Mouse (Mus musculus) limb, embryonic 15.5 days (tissue): ENCODE measurements at regions not wholly inside any gene's neighbourhood (a gene's known extent, or its start where the extent isn't known, plus 50 kb on each side); places are given as distances from the start of the nearest gene placed in this dataset.
"Not testable (repeated sequence)": the region's sequence is repeated elsewhere in the genome, so short reads cannot be mapped to it uniquely, and the experiment has no call there.

ENCODE experiments used
- ATAC-seq: fragments of 200-750 bp; cut with Nextera tagmentation; 2 replicates; pipeline ENCODE4 v1.8.0; 2017; ENCODE audit warnings: low read depth, moderate TSS enrichment; ENCODE audit not compliant: insufficient number of reproducible peaks, low FRiP score, low TSS enrichment
- H3K27ac ChIP-seq: fragments of 300-500 bp; sonication (generic); 2 replicates; pipeline ENCODE4 v1.5.1; 2015; ENCODE audit warnings: moderate library complexity, mild to moderate bottlenecking, inconsistent platforms
- H3K27me3 ChIP-seq: fragments of 300-500 bp; sonication (generic); 2 replicates; pipeline ENCODE4 v1.6.1; 2015; ENCODE audit warnings: inconsistent platforms
- H3K36me3 ChIP-seq: fragments of 300-500 bp; sonication (generic); 2 replicates; pipeline ENCODE4 v1.6.1; 2015; ENCODE audit warnings: inconsistent platforms
- H3K4me1 ChIP-seq: fragments of 300-500 bp; sonication (generic); 2 replicates; pipeline ENCODE4 v1.6.1; 2015; ENCODE audit warnings: inconsistent platforms
- H3K4me2 ChIP-seq: fragments of 300-500 bp; sonication (generic); 2 replicates; pipeline ENCODE4 v1.6.1; 2015; ENCODE audit warnings: mild to moderate bottlenecking, inconsistent platforms
- H3K4me3 ChIP-seq: fragments of 300-500 bp; sonication (generic); 2 replicates; pipeline ENCODE4 v1.5.1; 2015; ENCODE audit warnings: mild to moderate bottlenecking, inconsistent platforms
- H3K9ac ChIP-seq: fragments of 300-500 bp; sonication (generic); 2 replicates; pipeline ENCODE4 v1.6.1; 2015; ENCODE audit warnings: inconsistent platforms
- H3K9me3 ChIP-seq: fragments of 300-500 bp; sonication (generic); 2 replicates; pipeline ENCODE4 v1.6.1; 2016; ENCODE audit warnings: inconsistent platforms
- WGBS: fragments of 180-500 bp; shearing (Covaris S2); methylation state at CpG from one replicate; pipeline ENCODE4 v1.1.7; 2015; 5-methylcytosine and 5-hydroxymethylcytosine counted together

DNA sequence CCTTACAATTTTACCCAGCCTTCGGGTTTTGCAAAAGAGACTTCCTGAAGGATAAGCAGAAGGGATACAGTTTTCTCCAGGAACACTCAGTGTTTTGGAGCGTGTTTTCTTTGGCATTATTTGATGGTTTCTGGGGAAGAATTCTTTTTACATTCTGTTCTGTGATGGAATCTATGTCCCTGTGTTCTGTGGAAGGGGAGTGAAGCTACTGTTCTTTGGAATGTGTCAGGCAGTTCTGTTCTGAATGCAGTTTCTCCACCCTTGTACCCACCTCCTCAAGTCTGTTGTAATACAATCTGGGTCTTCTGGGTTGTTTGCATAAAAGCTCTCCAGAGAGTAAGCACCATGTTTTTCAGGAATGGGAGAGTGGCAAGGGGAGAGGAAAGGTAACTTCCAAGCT lies 202.0 kb upstream of the Ccdc54 start:
- Histone ChIP-seq H3K27ac (peak overlapping the region; percentile 4; the same call in 1 of the 2 replicates), H3K36me3 (no peaks in the 10 kb centered on the region), H3K4me3 (no peak overlapping the region), H3K9ac (no peak overlapping the region), H3K9me3 (no peaks in the 10 kb centered on the region), H3K4me1 (no peaks in the 10 kb centered on the region), H3K27me3 (no peaks in the 10 kb centered on the region), H3K4me2 (no peak overlapping the region)
- no peak for ATAC-seq
- WGBS, result 67% methylated on average over 2 of the region's 2 CpGs

DNA sequence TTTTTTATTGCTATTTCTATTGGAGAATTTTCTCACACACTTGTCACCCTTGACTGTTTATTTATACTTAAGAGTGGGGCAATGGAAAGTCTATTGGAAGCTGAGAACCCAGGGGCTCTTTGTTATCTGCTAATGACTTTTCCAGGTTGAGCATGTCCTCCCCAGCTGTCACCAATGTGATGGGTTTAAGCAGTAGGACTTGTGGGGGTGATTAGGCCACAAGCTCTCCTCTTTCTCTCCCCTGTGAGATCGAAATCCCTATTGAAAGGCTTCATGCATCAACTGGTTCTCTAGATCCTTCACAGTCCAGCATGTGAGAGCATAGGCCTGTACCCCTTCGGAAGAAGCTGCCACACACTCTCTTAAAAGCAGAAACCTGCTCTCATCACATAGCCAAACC lies 201.6 kb upstream of the Ccdc54 start:
- Histone ChIP-seq H3K27ac (peak overlapping the region; percentile 4; the same call in 1 of the 2 replicates), H3K4me1 (no peaks in the 10 kb centered on the region), H3K9ac (no peak overlapping the region), H3K4me2 (no peak overlapping the region), H3K4me3 (no peak overlapping the region), H3K27me3 (no peaks in the 10 kb centered on the region), H3K9me3 (no peaks in the 10 kb centered on the region), H3K36me3 (no peaks in the 10 kb centered on the region)
- ATAC-seq, result no peak
- 86% methylated on average over 2 of the region's 2 CpGs for WGBS

DNA sequence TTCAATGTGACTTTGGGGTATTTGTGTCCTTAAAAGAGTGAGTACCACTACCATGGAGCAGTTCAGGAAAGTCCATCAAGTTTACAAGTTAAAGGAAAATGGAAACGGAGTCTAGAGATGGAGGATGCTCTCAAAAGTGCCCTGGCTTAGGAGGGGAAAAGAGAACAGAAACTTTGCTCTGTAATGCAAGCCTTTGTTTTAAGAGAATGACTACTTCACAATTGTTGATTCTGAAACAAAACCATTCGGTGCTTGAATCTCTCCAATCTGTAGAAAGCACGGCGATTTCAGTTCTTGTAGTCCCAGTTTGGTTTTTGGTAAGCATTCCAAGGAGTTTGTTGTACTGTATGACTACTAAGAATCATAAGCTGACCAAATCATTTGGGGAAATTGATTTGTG lies 197.7 kb upstream of the Ccdc54 start:
- ATAC-seq, result no peak
- Histone ChIP-seq H3K27ac (no peak overlapping the region), H3K36me3 (no peaks in the 10 kb centered on the region), H3K4me2 (no peak overlapping the region), H3K4me1 (0 out of 2 replicates have a peak, but pooled peaks cover 2% of the 10 kb centered on the region), H3K9ac (no peak overlapping the region), H3K27me3 (no peaks in the 10 kb centered on the region), H3K4me3 (no peak overlapping the region), H3K9me3 (no peaks in the 10 kb centered on the region)
- WGBS, result 88% methylated on average over 4 of the region's 4 CpGs

DNA sequence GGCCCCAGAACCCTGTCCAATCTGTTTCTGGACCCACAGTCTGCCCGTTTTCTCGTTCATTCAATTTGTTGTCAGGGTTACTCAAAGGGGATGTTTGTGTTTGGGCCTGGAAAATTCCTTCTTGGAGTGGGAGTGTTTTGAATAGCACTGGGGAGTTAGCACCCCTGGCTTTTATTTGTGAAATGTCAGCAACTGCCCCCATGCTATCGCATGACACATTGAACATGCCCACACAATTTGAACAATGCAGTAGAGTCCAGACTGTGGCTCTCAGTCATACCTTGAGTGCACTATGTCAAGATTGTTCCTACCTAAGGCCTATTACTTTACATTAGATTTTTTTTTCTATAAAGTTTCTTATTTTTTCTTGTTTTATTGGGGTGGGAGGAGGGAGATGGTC lies 195.2 kb upstream of the Ccdc54 start:
- Histone ChIP-seq H3K27ac (no peak overlapping the region), H3K36me3 (no peaks in the 10 kb centered on the region), H3K4me2 (no peak overlapping the region), H3K9ac (no peak overlapping the region), H3K4me3 (no peak overlapping the region), H3K27me3 (no peaks in the 10 kb centered on the region), H3K4me1 (0 out of 2 replicates have a peak, but pooled peaks cover 3% of the 10 kb centered on the region), H3K9me3 (no peaks in the 10 kb centered on the region)
- 88% methylated on average over 3 of the region's 3 CpGs for WGBS
- ATAC-seq, result no peak

DNA sequence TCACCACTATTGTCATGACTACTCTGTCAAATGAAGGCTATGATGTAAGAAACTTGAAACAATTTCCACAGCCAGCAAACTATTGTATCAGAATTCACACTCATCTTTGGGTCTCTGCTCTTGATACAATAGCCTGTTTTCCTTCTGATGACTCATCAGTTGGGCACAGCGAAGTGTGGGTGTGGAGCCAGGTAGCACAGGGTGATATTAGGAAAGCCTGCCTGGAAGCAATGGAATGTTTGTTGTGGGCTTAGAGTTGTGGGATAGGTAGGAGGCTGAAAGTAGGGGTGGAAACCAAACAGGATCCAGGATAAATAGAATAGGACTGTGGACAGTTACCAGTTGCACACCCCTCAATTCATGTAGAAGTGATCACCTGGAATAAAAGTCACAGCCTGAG lies 194.4 kb upstream of the Ccdc54 start:
- 76% methylated on average over 1 of the region's 1 CpGs for WGBS
- Histone ChIP-seq H3K27ac (no peak overlapping the region), H3K4me1 (0 out of 2 replicates have a peak, but pooled peaks cover 3% of the 10 kb centered on the region), H3K27me3 (no peaks in the 10 kb centered on the region), H3K9ac (no peak overlapping the region), H3K9me3 (no peaks in the 10 kb centered on the region), H3K36me3 (no peaks in the 10 kb centered on the region), H3K4me3 (no peak overlapping the region), H3K4me2 (no peak overlapping the region)
- ATAC-seq, result no peak

DNA sequence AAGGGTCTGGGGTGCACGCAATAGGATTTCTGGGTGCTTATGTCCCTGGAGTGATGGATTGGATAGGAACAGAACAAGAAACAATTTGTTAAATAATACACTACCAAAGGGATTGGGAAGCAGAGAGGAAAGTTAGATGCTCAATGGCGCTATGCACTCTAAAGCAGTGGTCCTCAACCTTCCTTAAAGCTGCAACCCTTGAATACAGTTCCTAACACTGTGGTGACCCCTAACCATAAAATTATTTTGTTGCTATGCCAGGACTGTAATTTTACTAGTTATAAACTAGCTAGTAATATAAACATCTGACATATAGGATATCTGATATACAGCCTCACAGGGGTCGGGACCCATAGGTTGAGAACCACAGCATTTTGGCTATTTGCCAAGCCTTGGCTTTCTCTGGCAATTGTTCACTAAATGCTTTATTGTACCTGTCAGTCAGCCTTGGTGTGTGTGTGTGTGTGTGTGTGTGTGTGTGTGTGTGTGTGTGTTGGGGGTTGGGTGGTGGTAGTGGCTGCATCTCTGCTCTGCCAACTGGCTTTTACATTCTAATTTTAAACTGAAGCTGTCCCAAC lies 193.8 kb upstream of the Ccdc54 start:
- WGBS, result 75% methylated on average over 3 of the region's 3 CpGs
- Histone ChIP-seq H3K36me3 (no peaks in the 10 kb centered on the region), H3K4me1 (0 out of 2 replicates have a peak, but pooled peaks cover 3% of the 10 kb centered on the region), H3K27me3 (no peaks in the 10 kb centered on the region), H3K27ac (no peak overlapping the region), H3K4me2 (no peak overlapping the region), H3K9me3 (no peaks in the 10 kb centered on the region), H3K4me3 (no peak overlapping the region), H3K9ac (no peak overlapping the region)
- ATAC-seq, result no peak

DNA sequence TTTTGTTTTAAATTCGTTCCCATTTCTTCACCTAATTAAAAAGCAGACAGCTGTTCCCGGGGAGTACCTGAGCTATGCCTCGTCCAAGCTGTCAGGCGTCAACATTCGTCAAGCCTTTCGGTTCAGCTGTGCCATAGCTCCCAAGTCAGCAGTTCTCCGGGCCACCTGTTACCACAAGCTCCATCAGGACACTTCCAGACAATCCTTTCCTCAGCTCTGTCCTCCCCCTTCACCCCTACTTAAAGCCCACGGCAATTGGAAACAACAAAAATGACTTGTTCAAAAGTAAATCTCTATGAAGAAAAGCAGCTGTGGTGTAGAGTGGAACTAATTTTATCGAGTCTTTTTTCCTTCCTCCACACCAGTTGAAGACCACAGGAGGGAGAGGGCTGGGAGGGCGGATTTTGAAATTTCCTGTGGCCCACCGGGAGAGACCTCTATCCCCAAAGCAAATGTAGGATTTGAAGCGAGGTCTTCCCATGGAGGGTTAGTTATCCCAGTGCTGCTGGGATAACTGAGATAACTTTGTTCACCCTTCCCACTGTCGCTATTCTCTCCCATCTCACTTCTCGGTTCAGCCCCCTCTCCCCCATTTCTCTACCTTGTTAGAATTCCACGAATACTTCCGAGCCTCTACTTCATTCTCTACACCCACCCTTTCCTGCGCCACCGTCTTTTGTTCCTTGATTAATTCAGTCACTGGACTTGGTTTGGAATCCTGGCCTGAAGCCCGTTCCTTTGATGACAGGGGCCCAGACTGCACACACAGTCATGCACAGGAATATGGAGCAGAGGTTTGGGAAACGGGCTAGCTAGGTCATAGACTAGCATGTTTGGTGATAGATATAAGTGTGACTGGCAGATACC lies 193.1 kb upstream of the Ccdc54 start:
- no peak for ATAC-seq
- Histone ChIP-seq H3K36me3 (no peaks in the 10 kb centered on the region), H3K4me3 (no peak overlapping the region), H3K9me3 (no peaks in the 10 kb centered on the region), H3K4me2 (no peak overlapping the region), H3K27ac (no peak overlapping the region), H3K4me1 (0 out of 2 replicates have a peak, but pooled peaks cover 3% of the 10 kb centered on the region), H3K9ac (no peak overlapping the region), H3K27me3 (no peaks in the 10 kb centered on the region)
- WGBS, result 48% methylated on average over 20 of the region's 20 CpGs

DNA sequence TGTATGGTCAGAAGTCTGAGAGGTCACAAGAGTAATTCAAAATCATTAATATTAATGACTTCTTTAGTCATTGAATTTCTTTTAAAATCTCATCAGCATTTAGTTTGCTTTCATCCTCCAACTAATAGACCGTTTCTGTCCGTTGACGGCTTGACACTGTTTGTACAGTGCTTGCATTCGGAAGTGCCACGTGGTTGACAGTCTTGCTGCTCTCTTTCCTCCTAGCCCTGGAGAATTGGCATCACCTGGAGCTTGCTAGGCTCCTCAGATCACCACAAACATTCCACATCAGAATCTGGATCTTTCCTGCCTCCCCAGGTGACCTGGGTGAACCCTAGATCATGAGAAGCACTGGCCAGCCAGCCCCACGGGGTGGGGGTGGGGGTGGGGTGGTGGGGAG lies 192.3 kb upstream of the Ccdc54 start:
- no peak overlapping the region for H3K4me2 ChIP-seq
- no peak overlapping the region for H3K9ac ChIP-seq
- WGBS, result 50% methylated on average over 6 of the region's 6 CpGs
- H3K27ac ChIP-seq, result no peak overlapping the region
- no peaks in the 10 kb centered on the region for H3K27me3 ChIP-seq
- H3K36me3 ChIP-seq, result no peaks in the 10 kb centered on the region
- no peak for ATAC-seq
- H3K4me1 ChIP-seq, result 0 out of 2 replicates have a peak, but pooled peaks cover 3% of the 10 kb centered on the region
- H3K4me3 ChIP-seq, result no peak overlapping the region
- no peaks in the 10 kb centered on the region for H3K9me3 ChIP-seq

DNA sequence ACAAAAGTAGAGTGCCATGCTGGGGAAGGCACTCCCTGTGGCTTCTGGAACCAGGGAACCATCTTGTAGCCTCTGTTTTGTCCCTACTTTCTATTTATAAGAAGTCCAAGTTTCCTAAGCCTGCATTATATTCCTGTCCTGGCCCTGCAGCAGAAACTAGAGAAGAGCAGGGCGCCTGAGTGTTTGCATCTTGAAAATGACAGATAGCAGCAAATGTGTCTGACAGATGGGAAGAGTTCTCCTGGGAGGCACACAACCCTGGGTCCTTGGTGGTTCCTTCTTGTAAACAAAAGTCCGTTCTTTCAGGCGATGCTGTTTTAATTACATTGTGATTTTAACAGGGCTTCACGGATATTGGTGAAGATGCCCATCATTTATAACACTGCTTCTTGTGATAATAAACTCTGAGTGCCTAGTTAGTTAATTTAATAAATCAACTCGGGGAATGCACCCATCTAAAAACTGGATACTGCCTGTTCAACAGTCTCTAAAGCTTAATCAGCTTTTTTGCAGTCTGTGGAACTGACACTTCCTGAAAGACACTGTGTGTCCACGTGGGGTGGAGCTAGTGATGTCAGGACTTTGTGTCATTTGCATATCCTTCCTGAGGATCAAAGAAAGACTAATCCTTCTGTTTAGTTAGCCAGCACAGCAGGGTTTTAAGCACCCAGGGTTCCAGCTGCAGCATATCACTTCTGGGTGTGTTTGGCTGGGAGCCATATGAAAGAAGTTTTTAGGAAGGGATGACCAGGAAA lies 188.3 kb upstream of the Ccdc54 start:
- Histone ChIP-seq H3K9ac (no peak overlapping the region), H3K4me2 (no peak overlapping the region), H3K27me3 (no peaks in the 10 kb centered on the region), H3K4me3 (no peak overlapping the region), H3K4me1 (0 out of 2 replicates have a peak, but pooled peaks cover 3% of the 10 kb centered on the region), H3K27ac (no peak overlapping the region), H3K9me3 (no peaks in the 10 kb centered on the region), H3K36me3 (no peaks in the 10 kb centered on the region)
- 28% methylated on average over 6 of the region's 6 CpGs for WGBS
- no peak for ATAC-seq

DNA sequence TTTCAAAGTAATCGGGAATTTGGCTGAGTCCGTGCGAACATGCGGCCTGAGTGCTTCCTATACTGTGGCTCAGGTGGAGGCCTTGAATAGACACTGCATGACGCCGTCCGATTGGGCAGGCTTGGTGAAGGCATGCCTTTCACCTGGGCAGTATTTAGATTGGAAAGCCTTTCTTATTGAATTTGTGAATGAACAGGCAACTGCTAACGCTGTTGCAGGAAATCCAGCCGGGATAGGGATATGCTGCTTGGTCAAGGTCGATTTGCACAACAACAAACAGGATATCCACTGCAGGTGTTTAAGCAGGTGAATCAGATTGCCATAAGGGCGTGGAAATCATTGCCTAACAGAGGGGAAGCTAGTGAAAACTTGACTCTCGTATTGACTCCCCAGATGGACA lies 183.7 kb upstream of the Ccdc54 start:
- H3K9ac ChIP-seq, H3K4me1 ChIP-seq, H3K9me3 ChIP-seq, H3K27ac ChIP-seq, H3K4me3 ChIP-seq, ATAC-seq, H3K4me2 ChIP-seq, H3K36me3 ChIP-seq, H3K27me3 ChIP-seq: not testable (repeated sequence)
- 95% methylated on average over 12 of the region's 12 CpGs for WGBS

DNA sequence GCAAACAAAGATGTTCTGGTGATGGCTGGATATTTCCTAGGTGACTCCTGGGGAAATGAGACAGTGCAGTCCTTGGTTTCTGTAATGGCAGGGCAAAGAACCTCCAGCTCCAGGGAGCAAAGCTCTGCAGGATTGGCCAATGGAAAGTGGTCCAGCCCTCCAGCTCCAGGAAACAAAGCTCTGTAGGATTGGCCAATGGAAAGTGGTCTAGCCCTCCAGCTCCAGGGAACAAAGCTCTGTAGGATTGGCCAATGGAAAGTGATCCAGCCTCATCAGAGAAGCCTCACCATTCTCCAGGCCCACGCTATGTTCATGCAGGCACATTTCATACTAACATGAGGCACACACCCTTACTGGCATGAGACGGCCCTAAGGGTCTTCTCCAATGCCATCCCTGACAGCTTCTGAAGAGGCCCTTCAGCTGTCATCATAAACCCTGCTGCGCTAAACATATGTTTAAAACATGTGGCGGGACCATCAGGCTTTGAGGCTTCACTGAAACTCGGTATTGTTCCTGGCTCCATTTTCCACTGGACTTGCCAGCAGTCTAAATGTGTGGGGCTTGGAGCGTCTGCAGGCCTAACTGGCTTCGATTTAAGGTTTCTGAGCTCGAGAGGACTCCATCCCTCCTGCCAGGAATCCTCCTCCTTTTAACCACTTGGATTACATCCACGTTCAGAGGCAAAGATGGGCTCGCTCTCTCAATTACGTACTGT lies 175.3 kb upstream of the Ccdc54 start:
- Histone ChIP-seq H3K9ac (no peak overlapping the region), H3K27me3 (no peaks in the 10 kb centered on the region), H3K4me3 (no peak overlapping the region), H3K27ac (peak overlapping the region; percentile 67), H3K9me3 (no peaks in the 10 kb centered on the region), H3K4me2 (no peak overlapping the region), H3K4me1 (0 out of 2 replicates have a peak, but pooled peaks cover 8% of the 10 kb centered on the region), H3K36me3 (no peaks in the 10 kb centered on the region)
- 54% methylated on average over 11 of the region's 11 CpGs for WGBS
- ATAC-seq, result peak; percentile 74
